Mouse (Mus musculus) G1E (cell line): ENCODE measurements around the gene Nrp1. TPM values are rescaled to one million over a fixed set of nuclear protein-coding genes. Genes with fewer than 3 reads are reported as not detected.

Experiments used
- ATAC-seq: 2 replicates; pipeline ENCODE4 v1.8.0; 2016; ENCODE audit warnings: mild to moderate bottlenecking; ENCODE audit not compliant: insufficient number of reproducible peaks, poor library complexity, low FRiP score, severe bottlenecking; ENCODE audit errors: extremely low read depth
- DNase-seq: peaks from one replicate; pipeline ENCODE4 v3.0.0; 2012; ENCODE audit warnings: low spot score
- H3K27me3 ChIP-seq: 2 replicates; pipeline ENCODE4 v1.6.1; 2012; ENCODE audit warnings: mild to moderate bottlenecking, low read length, inconsistent platforms; ENCODE audit not compliant: insufficient read depth
- H3K36me3 ChIP-seq: replicated peaks from 2 replicates; pipeline ENCODE3; 2012; ENCODE audit warnings: mild to moderate bottlenecking, inconsistent platforms
- H3K4me1 ChIP-seq: 2 replicates; pipeline ENCODE4 v1.6.1; 2012; ENCODE audit warnings: low read depth, low read length, inconsistent platforms, mixed read lengths; ENCODE audit not compliant: insufficient read depth
- H3K4me3 ChIP-seq: 2 replicates; pipeline ENCODE4 v1.5.1; 2012; ENCODE audit warnings: low read depth, mild to moderate bottlenecking, inconsistent platforms, low read length, moderate library complexity, mixed read lengths
- H3K9me3 ChIP-seq: replicated peaks from 2 replicates; pipeline ENCODE4 v1.6.1; 2012; ENCODE audit warnings: inconsistent platforms
- CTCF ChIP-seq: IDR thresholded peaks from 2 replicates; pipeline ENCODE4 v1.5.1; 2012; ENCODE audit warnings: low read depth, low read length, inconsistent platforms, mixed read lengths
- GATA1 ChIP-seq: IDR thresholded peaks from 2 replicates; pipeline ENCODE4 v1.6.1; 2012; ENCODE audit warnings: borderline replicate concordance, low read length, inconsistent platforms, mixed read lengths
- GATA2 ChIP-seq: IDR thresholded peaks from 2 replicates; pipeline ENCODE4 v1.6.1; 2012; ENCODE audit warnings: low read depth, low read length, inconsistent platforms, borderline replicate concordance
- POLR2AphosphoS5 ChIP-seq: IDR thresholded peaks from 2 replicates; pipeline ENCODE4 v1.6.1; 2012; ENCODE audit warnings: low read depth, low read length, inconsistent platforms; ENCODE audit not compliant: insufficient replicate concordance
- TAL1 ChIP-seq: conservative IDR thresholded peaks from 2 replicates; pipeline ENCODE4 v1.6.1; 2012; ENCODE audit warnings: low read depth, low read length, inconsistent platforms, mixed read lengths
- polyA plus RNA-seq: library from polyadenylated mRNA; stranded (reverse); fragments of >175 nt; gene quantifications from 2 replicates; pipeline ENCODE4 v1.2.3, GENCODE M21; 2012
- total RNA-seq, 2 experiments: library from RNA; stranded (forward) in 1 of 2; stranded (reverse) in 1 of 2; fragments of 200-1000 nt in 1 of 2; fragments of >200 nt in 1 of 2; fragmentation: Nextera tagmentation in 1 of 2; gene quantifications; 2 replicates each; pipeline ENCODE4 v1.2.3; 2014 to 2017

Nrp1 gene
- total and polyA plus RNA-seq, 3 experiments: 0.38 TPM; not detected in 2

DNA sequence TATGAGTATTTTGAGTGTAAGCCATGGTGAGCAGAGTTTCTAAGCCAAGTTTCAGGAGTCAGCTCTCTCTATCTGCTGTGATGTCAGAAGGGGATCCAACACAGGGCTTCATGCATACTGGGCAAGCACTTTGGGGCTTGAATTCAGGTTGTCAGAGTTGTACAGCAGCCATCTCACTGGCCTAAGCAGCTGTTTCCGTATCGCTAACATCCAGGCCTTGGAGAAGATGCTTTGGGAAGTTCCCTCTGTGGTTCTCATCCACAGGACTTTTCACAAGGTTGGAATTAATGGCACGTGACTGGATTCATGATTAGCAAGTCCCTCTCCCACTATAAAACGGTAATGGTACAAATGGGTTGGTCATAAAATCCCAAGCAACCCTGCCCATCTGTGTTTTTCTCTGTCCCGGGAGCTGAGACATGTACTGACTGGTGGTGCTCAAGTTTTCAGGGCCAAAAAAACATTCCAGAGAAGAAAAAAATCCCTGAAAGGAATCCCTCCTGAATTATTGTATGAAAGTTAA, 36.3 kb downstream of the Nrp1 start:
- Histone ChIP-seq H3K9me3 (no peaks in the 10 kb centered on the region), H3K36me3 (no peaks in the 10 kb centered on the region), H3K4me1 (no peaks in the 10 kb centered on the region), H3K4me3 (no peak overlapping the region), H3K27me3 (no peaks in the 10 kb centered on the region)
- TF ChIP-seq CTCF: no peak
- TF ChIP-seq GATA2: no peak
- TF ChIP-seq GATA1: no peak
- TF ChIP-seq POLR2AphosphoS5: no peak
- no peak for TF ChIP-seq TAL1
- ATAC-seq (no peak), DNase-seq (no peak)

DNA sequence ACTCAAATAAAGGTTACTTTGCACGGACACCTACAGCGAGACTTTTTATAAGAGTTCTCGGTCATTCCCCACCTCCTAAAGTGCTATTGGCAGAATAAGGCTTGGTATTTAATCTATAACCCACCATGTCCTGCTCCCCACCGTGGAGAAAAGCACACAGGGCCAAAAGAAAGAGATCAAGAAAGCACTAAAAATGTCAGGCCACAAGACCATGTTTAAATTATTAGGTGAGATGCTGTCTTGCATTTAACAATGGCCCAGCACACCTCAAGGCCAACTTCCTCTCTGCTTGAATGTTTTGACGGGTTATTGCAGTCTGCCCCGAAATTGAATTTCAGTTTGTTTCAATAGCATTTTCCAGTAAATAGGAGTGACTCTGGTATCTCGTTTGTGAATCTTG, 38.6 kb downstream of the Nrp1 start:
- Histone ChIP-seq H3K27me3 (no peaks in the 10 kb centered on the region), H3K9me3 (no peaks in the 10 kb centered on the region), H3K36me3 (no peaks in the 10 kb centered on the region), H3K4me1 (no peaks in the 10 kb centered on the region), H3K4me3 (no peak overlapping the region)
- ATAC-seq: no peak
- no peak for DNase-seq
- TF ChIP-seq GATA2: no peak

DNA sequence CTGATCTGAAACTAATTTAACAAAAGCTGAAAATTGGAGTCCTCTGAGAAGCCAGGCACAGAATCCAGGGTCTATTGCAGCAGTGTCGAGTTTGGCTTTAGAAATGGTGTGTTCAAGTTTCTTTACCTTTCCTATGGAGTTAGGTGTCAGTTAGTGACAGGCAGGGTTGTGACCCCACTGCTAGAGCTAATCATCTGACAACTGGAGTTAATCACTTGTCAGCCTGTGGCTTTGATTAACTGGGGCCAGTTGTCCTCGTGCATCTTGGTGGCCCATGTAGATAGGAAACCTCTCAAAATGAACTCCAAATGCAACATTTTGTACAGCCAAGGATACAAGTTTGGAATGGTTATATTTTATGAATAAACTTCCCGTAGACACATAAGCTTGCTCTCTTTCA, 39.0 kb downstream of the Nrp1 start:
- TF ChIP-seq POLR2AphosphoS5: no peak
- TF ChIP-seq GATA2: no peak
- TF ChIP-seq TAL1: no peak
- TF ChIP-seq CTCF: no peak
- TF ChIP-seq GATA1: no peak
- ATAC-seq (no peak), DNase-seq (no peak)
- Histone ChIP-seq H3K4me3 (no peak overlapping the region), H3K27me3 (no peaks in the 10 kb centered on the region), H3K4me1 (no peaks in the 10 kb centered on the region), H3K36me3 (no peaks in the 10 kb centered on the region), H3K9me3 (no peaks in the 10 kb centered on the region)

DNA sequence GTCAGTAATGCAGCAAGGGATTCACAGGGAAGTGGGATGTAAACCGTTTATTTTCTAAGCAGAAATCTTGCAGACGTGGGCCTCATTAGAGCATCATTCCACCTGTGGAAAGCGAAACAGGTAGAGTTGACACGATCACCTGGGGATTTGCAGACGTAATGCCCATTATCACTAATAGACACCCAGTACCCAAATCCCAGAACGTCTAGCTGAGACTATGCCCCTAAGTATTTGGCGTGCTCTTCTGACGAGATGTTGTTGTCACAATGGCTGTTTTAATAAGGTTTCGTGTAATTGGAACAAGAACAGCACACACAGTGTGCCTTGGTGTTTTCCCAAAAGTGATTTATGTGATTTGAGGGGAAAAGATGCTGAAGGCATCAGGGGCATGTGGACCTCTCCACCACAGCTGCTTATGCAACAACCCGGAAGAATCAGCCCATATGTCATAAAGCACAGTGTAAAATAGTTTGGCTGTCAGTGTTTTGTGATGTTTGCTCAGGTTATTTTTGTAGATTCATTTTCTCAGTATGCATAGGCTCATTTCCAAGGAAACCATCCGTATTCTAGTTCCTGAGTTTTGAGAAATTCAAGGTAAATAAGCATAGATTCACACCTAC, 40.2 kb downstream of the Nrp1 start:
- H3K27me3 ChIP-seq: no peaks in the 10 kb centered on the region
- no peak for DNase-seq
- H3K4me1 ChIP-seq: no peaks in the 10 kb centered on the region
- no peaks in the 10 kb centered on the region for H3K36me3 ChIP-seq
- no peak overlapping the region for H3K4me3 ChIP-seq
- TF ChIP-seq GATA2 (no peak), GATA1 (no peak), POLR2AphosphoS5 (no peak), TAL1 (no peak), CTCF (no peak)
- H3K9me3 ChIP-seq: no peaks in the 10 kb centered on the region
- ATAC-seq: no peak

DNA sequence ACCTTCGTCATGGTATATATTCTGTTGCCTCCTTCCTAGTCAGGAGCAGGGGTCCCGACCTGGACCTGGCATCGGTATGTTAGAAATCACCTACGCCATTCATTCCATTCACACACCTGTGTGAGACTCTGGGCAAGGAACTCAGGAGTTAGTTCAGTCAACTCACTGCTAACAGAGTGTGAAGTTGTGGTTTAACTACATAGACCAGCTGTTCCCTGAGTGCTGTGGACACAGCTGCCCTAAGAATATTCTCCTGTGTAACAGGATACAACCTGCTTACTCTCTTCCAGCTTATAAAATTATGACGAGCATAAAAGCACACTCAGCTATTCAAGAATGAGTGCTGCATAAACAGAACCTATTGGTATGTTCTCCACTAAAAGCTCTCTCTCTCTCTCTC, 41.9 kb downstream of the Nrp1 start:
- no peak for DNase-seq
- Histone ChIP-seq H3K4me3 (no peak overlapping the region), H3K4me1 (no peaks in the 10 kb centered on the region), H3K27me3 (no peaks in the 10 kb centered on the region), H3K36me3 (no peaks in the 10 kb centered on the region), H3K9me3 (no peaks in the 10 kb centered on the region)
- TF ChIP-seq POLR2AphosphoS5: no peak
- TF ChIP-seq TAL1: no peak
- TF ChIP-seq GATA1: no peak
- no peak for TF ChIP-seq GATA2
- no peak for TF ChIP-seq CTCF
- no peak for ATAC-seq

DNA sequence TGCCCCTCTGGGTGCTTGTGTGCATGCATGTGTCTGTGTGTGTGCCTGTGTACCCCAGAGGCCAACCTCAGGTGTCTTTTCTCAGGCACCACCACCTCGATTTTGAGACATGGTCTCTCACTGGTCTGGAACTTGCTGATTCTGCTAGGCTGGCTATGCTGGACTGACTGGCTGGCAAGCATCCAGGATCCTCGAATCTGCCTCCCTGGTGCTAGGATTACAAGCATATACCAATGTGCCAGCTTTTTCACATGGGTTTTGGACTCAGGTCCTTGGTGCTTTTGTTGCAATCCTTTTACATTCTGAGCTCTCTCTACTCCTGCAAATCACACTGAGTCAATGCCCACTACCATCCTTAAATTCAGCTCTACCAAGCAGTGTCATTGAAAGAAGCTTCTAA, 46.5 kb downstream of the Nrp1 start:
- no peak for TF ChIP-seq CTCF
- no peak for TF ChIP-seq TAL1
- TF ChIP-seq GATA1: no peak
- TF ChIP-seq GATA2: no peak
- no peak for TF ChIP-seq POLR2AphosphoS5
- no peak for DNase-seq
- H3K9me3 ChIP-seq: no peaks in the 10 kb centered on the region
- no peak for ATAC-seq
- H3K4me1 ChIP-seq: no peaks in the 10 kb centered on the region
- H3K27me3 ChIP-seq: no peaks in the 10 kb centered on the region
- H3K4me3 ChIP-seq: no peak overlapping the region
- no peaks in the 10 kb centered on the region for H3K36me3 ChIP-seq

DNA sequence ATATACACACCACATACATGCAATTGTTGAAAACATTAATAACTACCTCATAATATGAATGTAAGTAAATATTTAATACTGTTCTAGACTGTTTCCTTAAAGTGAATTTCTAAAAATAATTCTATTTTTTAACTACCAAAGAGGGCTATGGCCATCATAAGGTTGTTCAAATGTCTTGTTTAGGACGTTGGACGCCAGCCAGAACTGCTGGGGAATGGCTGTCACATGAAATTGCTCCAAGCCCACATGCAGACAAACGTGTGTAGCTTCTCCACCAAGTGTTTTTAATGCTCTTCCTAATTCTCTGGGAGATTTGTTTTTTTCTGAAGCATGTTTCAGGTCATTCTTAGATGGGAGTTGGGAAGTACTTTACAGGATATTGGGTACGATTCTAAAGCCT, 55.0 kb downstream of the Nrp1 start:
- no peaks in the 10 kb centered on the region for H3K4me1 ChIP-seq
- ATAC-seq (no peak), DNase-seq (no peak)
- H3K4me3 ChIP-seq: no peak overlapping the region
- TF ChIP-seq GATA2: no peak
- TF ChIP-seq TAL1: no peak
- no peak for TF ChIP-seq GATA1
- H3K27me3 ChIP-seq: no peaks in the 10 kb centered on the region
- H3K9me3 ChIP-seq: no peaks in the 10 kb centered on the region
- no peaks in the 10 kb centered on the region for H3K36me3 ChIP-seq
